Mouse (Mus musculus): ENCODE results near the gene Brca2. TPM values are rescaled to one million over a fixed set of nuclear protein-coding genes. Genes with fewer than 3 reads are reported as not detected.

The Brca2 gene
- polyA plus RNA-seq, 1 experiment from 2014 or later, result 11.9 TPM

DNA sequence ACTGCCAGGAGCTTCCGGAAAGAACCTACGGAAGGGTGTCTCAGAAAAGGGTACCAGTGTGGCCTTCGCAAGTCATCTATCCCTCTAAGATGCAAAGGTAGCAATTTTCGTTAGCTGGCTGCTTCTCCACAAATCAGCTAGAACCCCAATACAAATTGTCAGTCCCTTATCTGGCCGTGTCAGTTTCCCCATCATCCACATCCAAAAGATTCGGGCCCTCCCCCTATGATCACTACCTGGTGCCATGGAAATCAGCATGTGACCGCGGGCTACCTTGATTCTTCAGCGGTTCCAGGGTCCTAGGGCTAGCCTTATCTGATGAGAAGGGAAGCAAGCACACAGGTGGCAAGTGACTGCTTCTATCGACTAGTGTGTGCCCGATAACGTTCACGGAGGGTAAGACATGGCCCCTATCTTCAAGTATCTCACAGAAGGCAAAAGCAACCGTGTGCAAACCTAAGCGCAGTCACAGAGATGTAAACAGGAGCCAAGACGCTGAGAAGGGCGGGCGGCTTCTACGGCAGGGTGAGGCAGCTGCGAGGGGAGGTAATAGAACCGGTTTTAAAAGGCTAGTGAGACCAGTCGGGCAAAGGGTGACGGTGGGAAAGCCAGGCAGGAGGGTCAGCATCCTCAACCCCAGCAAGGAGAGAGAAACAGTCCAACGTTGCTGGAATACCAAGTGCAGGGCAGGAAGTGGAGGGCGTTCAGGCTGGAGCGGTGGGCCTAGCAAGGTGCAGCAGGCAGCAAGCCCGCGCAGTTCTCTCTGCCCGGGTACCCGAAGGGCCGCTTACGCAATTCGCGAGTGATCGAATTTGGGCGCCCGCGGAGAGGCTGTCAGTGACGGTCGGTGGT, 70.7 kb downstream of the Brca2 start:
- Histone ChIP-seq H3K27me3 (replicated peaks) (peaks cover 4% of the 10 kb centered on the region; the same call in 1 of the 2 replicates), H3K9ac (peak overlapping the region; percentile 76), H3K4me1 (peaks cover 18% of the 10 kb centered on the region), H3K9me3 (no peaks in the 10 kb centered on the region), H3K27ac (peak overlapping the region; percentile 49; the same call in 1 of the 2 replicates), H3K4me3 (peak overlapping the region; percentile 93), H3K36me3 (replicated peaks) (no peaks in the 10 kb centered on the region), H3K4me2 (peak overlapping the region; percentile 99)
- 10% methylated on average over 40 of the region's 40 CpGs for WGBS
- peak; percentile 49 for ATAC-seq (replicated peaks)

DNA sequence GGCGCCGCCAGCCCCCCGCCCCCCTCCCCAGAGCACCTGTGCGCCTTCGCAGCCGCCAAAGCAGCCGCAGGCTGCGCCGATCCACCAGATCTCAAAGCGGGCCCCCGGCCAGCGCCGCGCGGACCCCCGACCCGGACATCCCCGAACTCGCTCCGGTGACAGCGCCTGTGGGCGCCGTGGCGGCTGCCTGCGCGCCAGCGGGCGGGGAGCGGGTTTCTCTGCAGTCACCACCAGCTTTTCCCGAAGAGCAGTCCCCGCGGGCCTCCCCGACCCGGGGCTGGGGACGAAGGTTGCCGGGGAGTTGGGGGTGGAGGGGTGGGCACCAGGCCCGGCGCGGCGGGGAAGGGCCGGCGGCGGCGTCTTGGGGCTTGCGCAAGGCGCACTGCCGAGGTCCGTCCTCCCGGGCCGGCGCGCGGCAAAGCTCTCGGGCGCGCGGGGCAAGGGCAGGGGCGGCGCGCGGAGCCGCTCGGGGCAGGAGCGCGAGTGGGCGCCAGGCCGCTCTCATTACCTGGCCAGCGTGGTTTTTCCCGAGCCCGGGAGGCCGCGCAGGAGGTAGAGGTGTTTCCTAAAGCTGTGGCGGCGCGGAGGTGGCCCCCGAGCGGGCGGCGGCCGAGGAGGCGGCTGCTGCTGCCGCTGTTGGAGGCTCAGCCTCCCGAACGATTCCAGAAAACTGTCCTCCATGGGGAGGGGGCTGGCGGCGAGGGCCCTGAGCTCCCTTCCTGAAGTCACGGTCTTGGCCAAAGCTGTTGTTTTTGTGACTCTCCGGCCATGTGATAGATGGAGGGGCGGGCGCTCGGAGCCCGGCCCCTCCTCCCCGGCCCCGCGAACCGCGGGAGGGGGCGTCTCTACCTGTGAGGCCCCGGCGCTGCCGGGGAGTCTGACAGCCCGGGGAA, 71.6 kb downstream of the Brca2 start:
- Histone ChIP-seq H3K4me2 (peak overlapping the region; percentile 99), H3K9ac (peak overlapping the region; percentile 76), H3K4me3 (peak overlapping the region; percentile 93), H3K27me3 (replicated peaks) (peaks cover 4% of the 10 kb centered on the region; the same call in 1 of the 2 replicates), H3K9me3 (no peaks in the 10 kb centered on the region), H3K36me3 (replicated peaks) (no peaks in the 10 kb centered on the region), H3K27ac (peak overlapping the region; percentile 49), H3K4me1 (peaks cover 18% of the 10 kb centered on the region)
- WGBS, result 1% methylated on average over 86 of the region's 102 CpGs
- ATAC-seq (replicated peaks), result peak; percentile 85

- peak; percentile 71 for ATAC-seq (replicated peaks)
- Histone ChIP-seq H3K4me3 (peak overlapping the region; percentile 93), H3K4me2 (peak overlapping the region; percentile 99), H3K27me3 (replicated peaks) (peaks cover 4% of the 10 kb centered on the region; the same call in 1 of the 2 replicates), H3K36me3 (replicated peaks) (no peaks in the 10 kb centered on the region), H3K4me1 (peaks cover 18% of the 10 kb centered on the region), H3K9ac (peak overlapping the region; percentile 76), H3K27ac (peak overlapping the region; percentile 49; the same call in 1 of the 2 replicates), H3K9me3 (no peaks in the 10 kb centered on the region)
- WGBS, result 7% methylated on average over 17 of the region's 17 CpGs
Measured at GRCm38 (mm10) chr5:150594649-150595339, 72.4 kb downstream of the Brca2 start.

GRCm38 (mm10) chr5:150595366-150596016, 73.1 kb downstream of the Brca2 start:
- H3K9ac ChIP-seq, result no peak overlapping the region
- H3K36me3 ChIP-seq (replicated peaks), result no peaks in the 10 kb centered on the region
- WGBS, result 55% methylated on average over 11 of the region's 11 CpGs
- no peak overlapping the region for H3K4me3 ChIP-seq
- no peaks in the 10 kb centered on the region for H3K9me3 ChIP-seq
- H3K27ac ChIP-seq, result no peak overlapping the region
- H3K27me3 ChIP-seq (replicated peaks), result peaks cover 4% of the 10 kb centered on the region; the same call in 1 of the 2 replicates
- ATAC-seq (replicated peaks), result no peak
- H3K4me1 ChIP-seq, result peaks cover 18% of the 10 kb centered on the region
- H3K4me2 ChIP-seq, result no peak overlapping the region

DNA sequence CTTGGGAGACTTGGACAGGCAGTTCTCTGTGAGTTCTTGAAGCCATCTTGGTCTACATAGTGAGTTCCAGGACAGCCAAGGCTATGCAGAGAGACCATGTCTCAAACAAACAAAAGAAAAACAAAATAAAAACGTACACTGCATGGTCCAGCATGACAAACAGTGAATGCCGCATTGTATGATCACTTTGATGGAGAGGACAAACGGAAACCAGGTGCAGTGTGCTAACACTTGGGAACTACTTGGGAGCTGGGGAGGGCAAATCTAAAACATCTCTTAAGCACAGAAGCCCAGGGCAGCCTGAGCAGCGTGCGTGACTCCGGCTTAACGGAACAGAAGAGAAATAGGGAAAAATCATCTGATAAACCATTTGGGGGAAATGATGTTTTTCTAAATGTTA, 74.7 kb downstream of the Brca2 start, which contains the start of gene N4bp2l1:
Gene N4bp2l1, minus strand, starts transcription at position 101 of the 400 bp plus-strand sequence.
- Histone ChIP-seq H3K9ac (no peak within 1 kb of the TSS), H3K4me1 (peaks cover 28% of the 10 kb centered on the region), H3K36me3 (replicated peaks) (no peaks in the 10 kb centered on the region), H3K27me3 (replicated peaks) (peaks cover 4% of the 10 kb centered on the region; the same call in 1 of the 2 replicates), H3K27ac (no peak within 1 kb of the TSS), H3K4me3 (no peak within 1 kb of the TSS), H3K4me2 (no peak within 1 kb of the TSS), H3K9me3 (no peaks in the 10 kb centered on the region)
- WGBS, result 89% methylated on average over 7 of the region's 7 CpGs
- no peak for ATAC-seq (replicated peaks)

- no peak overlapping the region for H3K4me2 ChIP-seq
- H3K9me3 ChIP-seq, result no peaks in the 10 kb centered on the region
- no peak overlapping the region for H3K27ac ChIP-seq
- H3K9ac ChIP-seq, result no peak overlapping the region
- 73% methylated on average over 21 of the region's 21 CpGs for WGBS
- ATAC-seq (replicated peaks), result no peak
- H3K36me3 ChIP-seq (replicated peaks), result no peaks in the 10 kb centered on the region
- H3K4me1 ChIP-seq, result peaks cover 17% of the 10 kb centered on the region
- peaks cover 4% of the 10 kb centered on the region; the same call in 1 of the 2 replicates for H3K27me3 ChIP-seq (replicated peaks)
- no peak overlapping the region for H3K4me3 ChIP-seq
Measured at GRCm38 (mm10) chr5:150598202-150599119, 76.0 kb downstream of the Brca2 start.

GRCm38 (mm10) chr5:150599301-150600294, 77.2 kb downstream of the Brca2 start:
- Histone ChIP-seq H3K36me3 (replicated peaks) (no peaks in the 10 kb centered on the region), H3K9me3 (no peaks in the 10 kb centered on the region), H3K4me1 (peaks cover 15% of the 10 kb centered on the region), H3K4me2 (no peak overlapping the region), H3K27me3 (replicated peaks) (peaks cover 4% of the 10 kb centered on the region; the same call in 1 of the 2 replicates), H3K27ac (0 out of 2 replicates have a peak overlapping the region, but pooled peaks have one; percentile 40), H3K9ac (no peak overlapping the region), H3K4me3 (no peak overlapping the region)
- WGBS, result 66% methylated on average over 13 of the region's 13 CpGs
- ATAC-seq (replicated peaks), result no peak

GRCm38 (mm10) chr5:150600554-150601440, 78.4 kb downstream of the Brca2 start:
- Histone ChIP-seq H3K4me1 (peaks cover 10% of the 10 kb centered on the region; the same call in 1 of the 2 replicates), H3K9me3 (no peaks in the 10 kb centered on the region), H3K27me3 (replicated peaks) (0 out of 2 replicates have a peak, but pooled peaks cover 4% of the 10 kb centered on the region), H3K27ac (peak overlapping the region; percentile 40), H3K4me2 (no peak overlapping the region), H3K9ac (no peak overlapping the region), H3K4me3 (no peak overlapping the region), H3K36me3 (replicated peaks) (no peaks in the 10 kb centered on the region)
- ATAC-seq (replicated peaks), result peak; percentile 40
- 73% methylated on average over 20 of the region's 20 CpGs for WGBS
